Mouse (Mus musculus) forebrain, embryonic 14.5 days (tissue): ENCODE measurements around the gene Fn1. TPM values are rescaled to one million over a fixed set of nuclear protein-coding genes. Genes with fewer than 3 reads are reported as not detected.

Experiments
- ATAC-seq: fragments of 200-750 bp; cut with Nextera tagmentation; 2 replicates; pipeline ENCODE4 v1.8.0; 2017; ENCODE audit warnings: mild to moderate bottlenecking, moderate library complexity
- DNase-seq: peaks from one replicate; pipeline ENCODE4 v3.0.0-alpha.2; 2015; ENCODE audit warnings: low spot score
- H3K27ac ChIP-seq: fragments of 300-500 bp; sonication (generic); 2 replicates; pipeline ENCODE4 v1.5.1; 2014; ENCODE audit warnings: low read depth, mild to moderate bottlenecking, control low read depth, low read length, moderate library complexity
- H3K27me3 ChIP-seq: fragments of 300-500 bp; sonication (generic); replicated peaks from 2 replicates; pipeline ENCODE4 v1.6.1; 2014; ENCODE audit warnings: low read length, control low read depth, mixed read lengths; ENCODE audit not compliant: control insufficient read depth, insufficient read depth
- H3K36me3 ChIP-seq: fragments of 300-500 bp; sonication (generic); 2 replicates; pipeline ENCODE4 v1.6.1; 2014; ENCODE audit warnings: low read length, control low read depth; ENCODE audit not compliant: control insufficient read depth, insufficient read depth
- H3K4me1 ChIP-seq: fragments of 300-500 bp; sonication (generic); 2 replicates; pipeline ENCODE4 v1.6.1; 2014; ENCODE audit warnings: antibody characterized with exemption, low read length, control low read depth; ENCODE audit not compliant: control insufficient read depth, insufficient read depth
- H3K4me2 ChIP-seq: fragments of 300-500 bp; sonication (generic); 2 replicates; pipeline ENCODE4 v1.6.1; 2014; ENCODE audit warnings: mild to moderate bottlenecking, control low read depth, low read length
- H3K4me3 ChIP-seq: fragments of 300-500 bp; sonication (generic); 2 replicates; pipeline ENCODE4 v1.5.1; 2014; ENCODE audit warnings: low read depth, low read length, control low read depth
- H3K9ac ChIP-seq: fragments of 300-500 bp; sonication (generic); 2 replicates; pipeline ENCODE4 v1.6.1; 2014; ENCODE audit warnings: mild to moderate bottlenecking, low read length, control low read depth, moderate library complexity
- H3K9me3 ChIP-seq: fragments of 300-500 bp; sonication (generic); replicated peaks from 2 replicates; pipeline ENCODE4 v1.6.1; 2016; ENCODE audit warnings: low read length, control low read depth, mixed read lengths; ENCODE audit not compliant: control insufficient read depth
- WGBS: fragments of 180-500 bp; shearing (Covaris S2); extraction: QIAGEN DNeasy Blood & Tissue Kit; methylation state at CpG from one replicate; pipeline ENCODE4 v1.1.7; 2014; 5-methylcytosine and 5-hydroxymethylcytosine counted together
- polyA plus RNA-seq: library from polyadenylated mRNA; unstranded; fragments of >200 nt; fragmentation: Nextera tagmentation; extraction: Ambion mirVana; gene quantifications from 2 replicates; pipeline ENCODE4 v1.2.1, GENCODE M21; 2014

The Fn1 gene
- polyA plus RNA-seq, 1 experiment from 2014 or later, result 22.5 TPM

- Histone ChIP-seq H3K4me3 (no peak overlapping the region), H3K4me1 (no peaks in the 10 kb centered on the region), H3K9me3 (no peaks in the 10 kb centered on the region), H3K4me2 (no peak overlapping the region), H3K27ac (no peak overlapping the region), H3K36me3 (peaks cover 44% of the 10 kb centered on the region), H3K9ac (no peak overlapping the region), H3K27me3 (no peaks in the 10 kb centered on the region)
- WGBS, result 84% methylated on average over 2 of the region's 2 CpGs
- ATAC-seq, result no peak
- no peak for DNase-seq
Observed at GRCm38 (mm10) chr1:71605751-71606150, 47.2 kb downstream of the Fn1 start.

- Histone ChIP-seq H3K9me3 (no peaks in the 10 kb centered on the region), H3K27me3 (no peaks in the 10 kb centered on the region), H3K4me3 (no peak overlapping the region), H3K36me3 (peaks cover 29% of the 10 kb centered on the region), H3K27ac (no peak overlapping the region), H3K9ac (no peak overlapping the region), H3K4me2 (no peak overlapping the region), H3K4me1 (no peaks in the 10 kb centered on the region)
- 89% methylated on average over 4 of the region's 4 CpGs for WGBS
- DNase-seq (no peak), ATAC-seq (no peak)
Observed at GRCm38 (mm10) chr1:71595365-71595764, 57.6 kb downstream of the Fn1 start.

GRCm38 (mm10) chr1:71594268-71594667 lies 58.7 kb downstream of the Fn1 start:
- H3K27me3 ChIP-seq, result no peaks in the 10 kb centered on the region
- H3K27ac ChIP-seq, result no peak overlapping the region
- no peak overlapping the region for H3K4me2 ChIP-seq
- WGBS, result 82% methylated on average over 2 of the region's 2 CpGs
- H3K36me3 ChIP-seq, result peaks cover 33% of the 10 kb centered on the region
- H3K4me3 ChIP-seq, result no peak overlapping the region
- H3K9me3 ChIP-seq, result no peaks in the 10 kb centered on the region
- no peaks in the 10 kb centered on the region for H3K4me1 ChIP-seq
- ATAC-seq (no peak), DNase-seq (no peak)
- no peak overlapping the region for H3K9ac ChIP-seq

GRCm38 (mm10) chr1:71593184-71593583 lies 59.8 kb downstream of the Fn1 start:
- Histone ChIP-seq H3K9me3 (no peaks in the 10 kb centered on the region), H3K9ac (no peak overlapping the region), H3K4me1 (no peaks in the 10 kb centered on the region), H3K4me2 (no peak overlapping the region), H3K36me3 (peaks cover 35% of the 10 kb centered on the region), H3K4me3 (no peak overlapping the region), H3K27me3 (no peaks in the 10 kb centered on the region), H3K27ac (no peak overlapping the region)
- no peak for DNase-seq
- no peak for ATAC-seq
- WGBS, result 94% methylated on average over 9 of the region's 9 CpGs

GRCm38 (mm10) chr1:71590038-71590437 lies 63.0 kb downstream of the Fn1 start:
- Histone ChIP-seq H3K27me3 (no peaks in the 10 kb centered on the region), H3K4me2 (no peak overlapping the region), H3K4me1 (no peaks in the 10 kb centered on the region), H3K4me3 (no peak overlapping the region), H3K9ac (no peak overlapping the region), H3K9me3 (no peaks in the 10 kb centered on the region), H3K36me3 (peaks cover 46% of the 10 kb centered on the region; the same call in 1 of the 2 replicates), H3K27ac (no peak overlapping the region)
- DNase-seq (no peak), ATAC-seq (no peak)
- 98% methylated on average over 11 of the region's 11 CpGs for WGBS

- Histone ChIP-seq H3K27ac (no peak overlapping the region), H3K4me3 (no peak overlapping the region), H3K4me2 (no peak overlapping the region), H3K36me3 (peaks cover 43% of the 10 kb centered on the region; the same call in 1 of the 2 replicates), H3K9me3 (no peaks in the 10 kb centered on the region), H3K27me3 (no peaks in the 10 kb centered on the region), H3K4me1 (no peaks in the 10 kb centered on the region), H3K9ac (no peak overlapping the region)
- ATAC-seq (no peak), DNase-seq (no peak)
- 92% methylated on average over 7 of the region's 7 CpGs for WGBS
Observed at GRCm38 (mm10) chr1:71586658-71587057, 66.3 kb downstream of the Fn1 start.

GRCm38 (mm10) chr1:71583900-71584299 lies 69.1 kb downstream of the Fn1 start:
- Histone ChIP-seq H3K27ac (no peak overlapping the region), H3K36me3 (peaks cover 36% of the 10 kb centered on the region; the same call in 1 of the 2 replicates), H3K9me3 (no peaks in the 10 kb centered on the region), H3K9ac (no peak overlapping the region), H3K27me3 (no peaks in the 10 kb centered on the region), H3K4me1 (no peaks in the 10 kb centered on the region), H3K4me3 (no peak overlapping the region), H3K4me2 (no peak overlapping the region)
- 93% methylated on average over 7 of the region's 7 CpGs for WGBS
- no peak for ATAC-seq
- no peak for DNase-seq

- DNase-seq, result no peak
- no peak for ATAC-seq
- WGBS, result 96% methylated on average over 8 of the region's 8 CpGs
- H3K27ac ChIP-seq, result no peak overlapping the region
- H3K4me2 ChIP-seq, result no peak overlapping the region
- H3K9me3 ChIP-seq, result no peaks in the 10 kb centered on the region
- no peak overlapping the region for H3K4me3 ChIP-seq
- no peaks in the 10 kb centered on the region for H3K27me3 ChIP-seq
- no peak overlapping the region for H3K9ac ChIP-seq
- H3K36me3 ChIP-seq, result peaks cover 38% of the 10 kb centered on the region
- no peaks in the 10 kb centered on the region for H3K4me1 ChIP-seq
Observed at GRCm38 (mm10) chr1:71583302-71583701, 69.7 kb downstream of the Fn1 start.

GRCm38 (mm10) chr1:71580408-71580807 lies 72.6 kb downstream of the Fn1 start:
- H3K36me3 ChIP-seq, result peaks cover 43% of the 10 kb centered on the region
- ATAC-seq, result no peak
- 92% methylated on average over 12 of the region's 12 CpGs for WGBS
- no peaks in the 10 kb centered on the region for H3K9me3 ChIP-seq
- no peak overlapping the region for H3K4me3 ChIP-seq
- H3K4me1 ChIP-seq, result no peaks in the 10 kb centered on the region
- no peaks in the 10 kb centered on the region for H3K27me3 ChIP-seq
- H3K9ac ChIP-seq, result no peak overlapping the region
- no peak for DNase-seq
- H3K27ac ChIP-seq, result no peak overlapping the region
- H3K4me2 ChIP-seq, result no peak overlapping the region
